Mouse (Mus musculus): ENCODE measurements around the gene Ins1. TPM values are rescaled to one million over a fixed set of nuclear protein-coding genes. Genes with fewer than 3 reads are reported as not detected.

Ins1 gene
- total RNA-seq (2022) = not detected

DNA sequence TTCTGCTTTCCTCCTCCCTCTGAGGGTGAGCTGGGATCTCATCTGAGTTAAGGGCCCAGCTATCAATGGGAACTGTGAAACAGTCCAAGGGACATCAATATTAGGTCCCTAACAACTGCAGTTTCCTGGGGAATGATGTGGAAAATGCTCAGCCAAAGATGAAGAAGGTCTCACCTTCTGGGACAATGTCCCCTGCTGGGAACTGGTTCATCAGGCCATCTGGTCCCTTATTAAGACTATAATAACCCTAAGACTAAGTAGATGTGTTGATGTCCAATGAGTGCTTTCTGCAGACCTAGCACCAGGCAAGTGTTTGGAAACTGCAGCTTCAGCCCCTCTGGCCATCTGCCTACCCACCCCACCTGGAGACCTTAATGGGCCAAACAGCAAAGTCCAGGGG, at the start of gene Ins1:
Gene Ins1 (plus strand): TSS at position 301 of the 400 bp plus-strand sequence.
- DNase-seq (ENCODE audit: low spot score in 2 of 2) = no peak
